ENCODE assay signal across 8 mouse cellular contexts in genomic region chr9:35267976-35268715, GRCm38 (mm10). TPM values are rescaled to one million over a fixed set of nuclear protein-coding genes. Genes with fewer than 3 reads are reported as not detected.
A peak's percentile ranks its signal among the peaks of the same experiment; 100 is the strongest.
DNase-seq lines count a peak whose midpoint lies in the region; ATAC-seq and TF ChIP-seq lines count a peak whose summit lies in the region.

No protein-coding gene starts in this region.

- no peaks in the 10 kb centered on the region for H3K9me3 ChIP-seq in hindbrain, embryonic 15.5 days
- no peaks in the 10 kb centered on the region for H3K9me3 ChIP-seq in midbrain, embryonic 13.5 days

- peak overlapping the region; percentile 81 for H3K4me3 ChIP-seq in thymus, adult 2 months (ENCODE audit: control insufficient read depth, insufficient read depth, low read length)
- H3K4me3 ChIP-seq in hindbrain, embryonic 15.5 days: peak overlapping the region; percentile 94
- peak overlapping the region; percentile 79 for H3K4me3 ChIP-seq in midbrain, embryonic 13.5 days (replicated peaks)

- no peak for TF ChIP-seq CTCF in thymus, adult 2 months (IDR thresholded peaks at IDR 0.05; ENCODE audit: borderline replicate concordance, control insufficient read depth, extremely low read depth, insufficient read depth, low read length, poor library complexity)

- H3K36me3 ChIP-seq in thymus, adult 2 months (ENCODE audit: control insufficient read depth, insufficient read depth, low read length): peaks cover 10% of the 10 kb centered on the region
- peaks cover 8% of the 10 kb centered on the region for H3K36me3 ChIP-seq in hindbrain, embryonic 15.5 days
- peaks cover 22% of the 10 kb centered on the region for H3K36me3 ChIP-seq in midbrain, embryonic 13.5 days

- peak overlapping the region; percentile 66 for H3K4me2 ChIP-seq in hindbrain, embryonic 15.5 days
- H3K4me2 ChIP-seq in midbrain, embryonic 13.5 days (replicated peaks): peak overlapping the region; percentile 73

- 3% methylated on average over 21 of the region's 21 CpGs for WGBS in thymus, adult 2 months
- WGBS in hindbrain, embryonic 15.5 days: 1% methylated on average over 21 of the region's 21 CpGs
- WGBS in midbrain, embryonic 13.5 days: 1% methylated on average over 21 of the region's 21 CpGs

- H3K27ac ChIP-seq in thymus, adult 2 months (ENCODE audit: control insufficient read depth, insufficient read depth, low read length): no peak overlapping the region
- H3K27ac ChIP-seq in hindbrain, embryonic 15.5 days (replicated peaks): peak overlapping the region; percentile 79
- H3K27ac ChIP-seq in midbrain, embryonic 13.5 days: peak overlapping the region; percentile 32; the same call in 1 of the 2 replicates

- DNase-seq in cerebellum, adult 9-11 months: peak; percentile 29
- DNase-seq in cerebellum, adult 9-10 months: no peak
- no peak for DNase-seq in thymus, adult 2 months
- no peak for DNase-seq in thymus, postnatal 10 days (ENCODE audit: low spot score in 2 of 2)
- no peak for DNase-seq in c-Kit-positive CD71-positive TER-119-positive erythroid progenitor cells, embryonic 14.5 days (ENCODE audit: low spot score)
- no peak for DNase-seq in gastrocnemius, postnatal 10 days

- peak; percentile 65 for ATAC-seq in hindbrain, embryonic 15.5 days (ENCODE audit: low FRiP score, low read depth)
- ATAC-seq in midbrain, embryonic 13.5 days: peak; percentile 74

- no peaks in the 10 kb centered on the region for H3K27me3 ChIP-seq in thymus, adult 2 months (ENCODE audit: control insufficient read depth, insufficient read depth, low read length)
- H3K27me3 ChIP-seq in hindbrain, embryonic 15.5 days: no peaks in the 10 kb centered on the region
- no peaks in the 10 kb centered on the region for H3K27me3 ChIP-seq in midbrain, embryonic 13.5 days

- peak overlapping the region; percentile 67 for H3K9ac ChIP-seq in hindbrain, embryonic 15.5 days
- H3K9ac ChIP-seq in midbrain, embryonic 13.5 days (replicated peaks): peak overlapping the region; percentile 72

- no peak for TF ChIP-seq POLR2A in thymus, adult 2 months (IDR thresholded peaks at IDR 0.05; ENCODE audit: control insufficient read depth, extremely low read depth, insufficient read depth, low read length, poor library complexity)

- peaks cover 7% of the 10 kb centered on the region for H3K4me1 ChIP-seq in thymus, adult 2 months (replicated peaks; ENCODE audit: control insufficient read depth, insufficient read depth, low read length)
- peaks cover 22% of the 10 kb centered on the region for H3K4me1 ChIP-seq in hindbrain, embryonic 15.5 days (replicated peaks)
- H3K4me1 ChIP-seq in midbrain, embryonic 13.5 days (replicated peaks): peaks cover 25% of the 10 kb centered on the region

RNA-seq across cellular contexts. Expression of gene Rpusd4, which starts 0.5 kb away (rescaled TPM):
- polyA plus RNA-seq in thymus, adult 2 months (2012; rRNA removed): 22.9 and 23.4 TPM in 2 replicates
- polyA plus RNA-seq in hindbrain, embryonic 15.5 days (2015; fragmentation: Nextera tagmentation; extraction: Ambion mirVana): 18.0 and 19.6 TPM in 2 replicates
- 20.3 and 24.1 TPM in 2 replicates for polyA plus RNA-seq in midbrain, embryonic 13.5 days (2015; fragmentation: Nextera tagmentation; extraction: Ambion mirVana)
- total RNA-seq in gastrocnemius, postnatal 10 days (2021): 1 to 10 TPM; 6.9 to 8.1 TPM

RNA-seq across cellular contexts. Expression of gene Fam118b, which starts 0.5 kb away (rescaled TPM):
- 13.4 and 20.6 TPM in 2 replicates for polyA plus RNA-seq in thymus, adult 2 months (2012; rRNA removed)
- polyA plus RNA-seq in hindbrain, embryonic 15.5 days (2015; fragmentation: Nextera tagmentation; extraction: Ambion mirVana): 53.1 and 58.1 TPM in 2 replicates
- 83.1 and 86.8 TPM in 2 replicates for polyA plus RNA-seq in midbrain, embryonic 13.5 days (2015; fragmentation: Nextera tagmentation; extraction: Ambion mirVana)
- 10 to 100 TPM; 27.2 to 28.7 TPM for total RNA-seq in gastrocnemius, postnatal 10 days (2021)

RNA-seq across cellular contexts. Expression of gene Foxred1, which starts 57.3 kb away (rescaled TPM):
- polyA plus RNA-seq in thymus, adult 2 months (2012; rRNA removed): 27.0 and 28.5 TPM in 2 replicates
- polyA plus RNA-seq in hindbrain, embryonic 15.5 days (2015; fragmentation: Nextera tagmentation; extraction: Ambion mirVana): 48.1 and 54.4 TPM in 2 replicates
- polyA plus RNA-seq in midbrain, embryonic 13.5 days (2015; fragmentation: Nextera tagmentation; extraction: Ambion mirVana): 48.4 and 49.2 TPM in 2 replicates
- total RNA-seq in gastrocnemius, postnatal 10 days (2021): 10 to 100 TPM; 34.8 to 41.1 TPM
